Mouse (Mus musculus) right cerebral cortex, adult 2 months (tissue): Measurements from ENCODE around the gene Lsm6.
"Not testable (repeated sequence)": the region's sequence is repeated elsewhere in the genome, so short reads cannot be mapped to it uniquely, and the experiment has no call there.

Experiments
- DNase-seq, 2 experiments: peaks; one replicate each; pipeline ENCODE4 v3.0.0; 2021 to 2022; ENCODE audit warnings: low spot score in 2 of 2

Lsm6 gene

DNA sequence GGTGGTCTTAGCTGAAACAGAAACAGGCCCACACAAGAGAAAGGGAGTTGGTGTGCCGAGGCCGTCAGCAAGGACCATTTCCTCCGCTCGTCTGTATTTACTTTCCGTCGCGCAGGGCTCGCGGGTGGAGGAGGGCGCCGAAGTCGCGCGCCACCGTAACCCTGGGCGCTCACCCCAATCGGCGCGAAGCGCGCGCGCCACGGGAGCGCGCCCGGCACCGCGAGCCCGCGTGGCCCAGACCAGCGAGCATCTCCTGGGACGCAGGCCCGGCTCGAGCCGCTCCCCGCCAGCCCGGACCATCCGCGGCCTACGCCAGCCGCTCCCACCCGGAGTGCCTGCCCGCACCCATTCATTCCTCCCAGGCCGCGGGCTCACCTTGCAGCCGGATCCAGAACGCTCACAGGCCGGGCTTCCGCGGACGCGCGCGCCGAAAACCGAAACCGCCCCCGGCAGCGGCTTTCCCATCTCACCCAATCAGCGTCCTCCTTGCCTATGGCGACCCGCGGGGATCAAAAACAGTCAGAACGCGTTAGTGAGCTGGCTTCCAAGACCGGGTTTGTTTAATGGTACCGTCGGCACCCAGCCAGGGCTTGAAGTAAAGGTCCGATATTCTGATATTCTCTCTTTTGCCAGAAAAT, at the start of gene Lsm6:
TSS of gene Lsm6 (minus strand) at position 468 of the 638 bp plus-strand sequence.
- DNase-seq = peak; percentile 99 to 100

DNA sequence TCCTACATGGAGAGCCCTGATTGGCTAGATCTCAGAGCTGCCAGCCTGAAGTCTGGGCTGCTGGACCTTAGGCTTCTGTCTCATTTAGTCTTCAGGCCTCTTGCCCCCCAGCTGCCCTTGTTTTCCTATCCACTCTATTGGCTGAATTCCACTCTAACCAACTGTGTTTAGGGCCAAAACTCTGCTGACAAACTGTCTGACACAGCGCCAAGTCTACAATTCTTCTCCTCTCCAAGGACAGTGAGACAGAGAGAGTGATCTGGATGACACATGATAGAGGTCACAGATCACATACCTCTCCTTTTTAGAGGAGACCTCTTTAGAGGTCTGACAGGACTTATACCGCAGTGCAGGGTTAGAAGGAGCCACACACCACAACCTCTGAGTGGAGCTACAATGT, 46.1 kb upstream of the Lsm6 start:
- DNase-seq = no peak

DNA sequence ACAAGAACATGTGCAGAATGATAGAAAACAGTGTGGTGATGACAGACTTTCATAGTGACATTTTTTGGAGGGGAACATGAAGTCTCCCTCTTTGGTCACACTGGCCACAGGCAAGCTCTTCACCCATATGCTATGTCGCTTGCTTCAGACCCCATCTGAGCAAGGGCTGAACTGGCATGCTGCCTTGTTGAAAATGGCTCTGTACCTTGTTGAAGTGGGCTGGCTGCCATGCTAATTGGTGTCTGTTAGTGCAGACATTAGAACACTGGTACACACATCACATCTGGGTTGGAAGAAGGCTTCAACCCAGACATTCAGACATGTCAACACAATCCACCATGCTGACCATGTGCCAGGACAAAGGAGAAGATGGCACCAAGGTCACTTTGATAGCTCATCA, 42.1 kb upstream of the Lsm6 start:
- DNase-seq = no peak

DNA sequence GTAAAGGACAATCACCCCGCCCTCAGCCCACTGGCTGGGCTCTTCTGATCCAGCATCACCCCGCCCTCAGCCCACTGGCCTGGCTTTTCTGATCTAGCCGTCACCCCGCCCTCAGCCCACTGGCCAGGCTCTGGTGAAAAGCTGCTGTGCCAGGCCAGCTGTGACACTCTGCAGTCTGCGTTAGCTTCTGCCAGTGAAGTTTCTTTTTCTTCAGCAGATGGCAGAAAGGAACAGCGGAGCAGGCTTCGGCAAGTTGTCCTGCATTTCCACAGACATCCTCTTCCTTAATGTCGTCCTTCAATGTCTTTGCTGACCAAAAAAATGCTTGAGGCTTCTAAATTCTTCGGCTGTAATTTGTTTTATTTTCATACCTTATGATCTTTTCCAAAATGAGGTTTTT, 41.1 kb upstream of the Lsm6 start:
- DNase-seq = no peak

DNA sequence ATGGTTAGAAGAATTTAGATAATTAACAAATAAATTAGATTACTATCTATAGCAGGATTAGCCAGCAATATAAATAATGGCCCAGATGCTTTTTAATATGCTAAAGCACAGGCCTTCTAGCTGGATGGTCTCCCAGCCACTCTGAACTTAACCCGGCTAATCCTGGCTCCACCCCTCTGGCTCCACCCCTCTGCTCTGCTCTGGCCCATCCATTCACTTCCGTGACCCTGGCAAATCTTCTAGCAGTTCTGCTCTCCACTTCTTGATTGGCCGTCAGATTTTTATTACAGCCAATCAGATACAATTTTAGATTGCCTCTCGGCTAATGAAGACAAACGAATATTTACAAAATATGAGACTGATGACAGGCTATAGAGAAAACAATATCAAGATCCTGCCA, 39.8 kb upstream of the Lsm6 start:
- no peak for DNase-seq

DNA sequence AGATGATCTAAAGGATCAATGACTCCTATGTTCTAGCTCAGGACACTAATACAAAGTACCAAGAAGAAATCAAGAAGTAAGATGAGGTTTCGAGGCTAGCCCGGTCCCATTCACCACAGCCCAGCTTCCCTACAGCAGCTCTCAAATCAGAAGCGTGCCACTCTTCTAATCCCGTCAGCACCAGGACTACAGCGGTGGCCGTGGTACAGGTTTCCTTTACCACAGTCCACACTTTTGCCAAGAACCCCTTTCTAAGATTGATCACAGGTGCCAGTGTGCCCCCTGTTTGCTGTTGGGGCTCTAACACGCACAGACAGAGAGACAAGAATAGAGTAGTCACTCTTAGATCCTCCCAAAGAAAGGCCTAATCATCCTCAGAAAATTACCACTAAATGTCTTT, 36.5 kb upstream of the Lsm6 start:
- no peak for DNase-seq

DNA sequence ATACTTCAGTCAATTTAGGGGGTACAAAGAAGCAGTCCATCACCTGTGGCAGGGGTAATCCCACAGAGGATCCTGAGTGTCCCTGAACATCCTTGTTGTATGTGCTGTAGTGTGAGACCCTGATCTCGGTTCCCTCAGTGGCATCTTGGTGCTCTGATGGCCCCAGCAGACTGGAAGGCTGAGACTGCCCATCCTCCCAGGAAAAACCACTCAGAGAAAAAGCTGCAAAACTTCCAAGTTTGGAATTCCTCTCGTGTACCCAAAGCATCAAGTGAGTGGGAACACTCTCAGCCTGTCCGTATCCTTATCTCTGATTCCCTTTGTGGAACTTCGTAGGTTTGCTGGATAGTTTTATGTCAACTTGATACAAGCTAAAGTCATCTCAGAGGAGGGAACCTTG, 31.3 kb upstream of the Lsm6 start:
- no peak for DNase-seq

DNA sequence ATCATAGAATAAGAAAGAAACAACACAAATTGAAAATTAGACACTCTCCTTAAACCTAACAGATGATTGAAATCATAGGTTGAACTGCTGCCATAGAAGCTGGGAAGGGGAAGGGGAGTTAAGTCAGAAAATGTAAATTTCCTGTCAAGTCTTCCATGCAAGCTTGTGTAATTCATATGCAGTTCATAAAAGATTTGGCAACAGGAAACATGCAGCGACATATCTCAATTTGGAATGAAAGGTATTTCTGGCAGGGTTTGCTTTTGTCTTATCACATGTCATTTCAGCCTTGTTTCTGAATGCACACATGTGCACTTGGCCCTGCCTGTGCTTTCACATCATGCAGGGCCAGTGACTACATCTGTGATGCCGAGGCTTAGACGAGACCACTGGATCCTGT, 26.3 kb upstream of the Lsm6 start:
- DNase-seq = no peak

DNA sequence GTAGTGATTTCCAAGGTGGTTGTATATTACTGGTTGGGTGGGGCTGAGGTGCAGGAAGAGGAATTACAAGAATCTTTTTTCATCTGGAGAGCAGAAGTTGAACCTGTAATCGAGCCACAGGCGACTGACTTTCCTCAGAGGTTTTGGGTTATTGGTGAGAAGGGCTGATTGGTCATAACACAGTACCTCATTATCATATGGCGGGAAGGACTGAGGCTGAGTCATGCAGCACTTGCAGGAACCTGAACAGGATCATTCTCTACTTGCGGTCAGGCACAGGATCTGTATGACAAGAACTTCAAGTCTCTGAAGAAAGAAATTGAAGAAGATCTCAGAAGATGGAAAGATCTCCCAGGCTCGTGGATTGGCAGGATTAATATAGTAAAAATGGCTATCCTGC, 23.6 kb upstream of the Lsm6 start:
- no peak for DNase-seq

DNA sequence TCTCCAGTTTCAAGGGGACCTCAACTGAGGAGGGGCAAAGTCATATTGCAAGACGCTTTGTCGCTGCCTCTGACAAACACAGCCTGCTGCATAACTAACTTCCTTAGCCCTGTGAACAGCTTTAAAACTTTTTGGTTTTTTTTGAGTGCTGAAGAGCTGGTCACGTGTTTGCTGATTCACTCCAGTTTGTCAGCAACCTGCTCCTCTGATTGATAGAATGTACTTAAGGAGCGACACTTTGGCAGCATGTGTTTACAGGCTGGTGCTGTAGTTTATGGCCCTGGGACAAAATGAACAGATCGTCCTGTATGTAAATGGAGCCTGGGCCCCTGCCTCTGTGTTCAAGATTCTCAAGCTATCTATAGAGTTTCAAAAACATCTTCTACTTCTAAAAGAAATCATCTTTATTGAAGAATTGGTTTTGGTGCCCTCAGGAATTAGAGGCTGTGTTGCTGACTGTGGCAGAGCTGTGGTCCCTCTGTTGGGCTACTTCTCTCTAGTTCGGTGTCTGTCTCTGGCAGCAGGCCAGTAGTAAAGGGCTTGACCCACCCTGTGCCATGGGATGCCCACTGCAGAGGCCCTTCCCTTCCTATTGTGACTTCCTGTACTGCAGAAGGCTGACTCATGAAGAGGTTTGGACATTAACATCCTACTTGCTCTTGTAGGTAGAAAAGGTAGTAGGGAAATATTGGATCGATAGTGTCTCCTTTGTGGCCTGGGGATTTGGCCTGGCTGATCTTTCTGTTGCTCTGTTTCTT, 17.9 kb upstream of the Lsm6 start:
- no peak for DNase-seq

DNA sequence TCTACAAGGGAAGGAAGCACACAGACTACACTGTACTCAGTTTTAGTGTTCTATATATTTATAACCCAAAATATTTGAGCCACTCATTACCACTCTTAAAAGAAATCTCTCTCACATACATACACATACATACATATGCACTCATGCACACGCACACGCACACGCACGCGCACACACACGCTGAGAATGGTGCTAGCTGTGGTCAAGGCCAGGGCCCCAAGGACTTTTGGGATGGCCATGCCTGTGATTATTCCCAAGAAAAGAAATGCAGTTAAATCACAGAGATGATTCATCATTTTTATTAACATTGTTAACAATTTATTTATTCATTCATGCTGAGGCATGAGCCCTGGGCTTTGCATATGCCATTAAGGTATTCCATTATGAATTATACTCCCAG, 15.2 kb upstream of the Lsm6 start:
- DNase-seq = no peak

DNA sequence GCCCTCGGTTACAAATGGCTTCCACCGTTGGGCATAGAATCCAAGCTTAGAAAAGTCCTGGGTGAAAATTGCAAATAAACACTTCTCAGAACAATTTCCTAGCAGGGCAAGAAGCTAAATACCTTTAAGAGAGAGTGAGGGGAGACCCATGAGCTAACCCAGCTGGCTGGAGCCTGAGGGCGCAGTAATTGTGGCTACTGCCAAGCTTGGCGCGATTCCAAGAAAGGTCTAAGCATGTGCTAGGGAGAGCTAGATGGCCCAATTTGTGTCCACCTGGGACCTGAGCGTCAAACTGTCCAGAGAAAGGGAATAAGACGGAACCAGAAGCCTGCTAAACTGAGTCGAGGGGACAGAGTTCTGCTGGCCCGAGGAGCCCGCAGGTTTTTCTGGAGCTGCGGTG, 7.5 kb upstream of the Lsm6 start:
- no peak for DNase-seq

DNA sequence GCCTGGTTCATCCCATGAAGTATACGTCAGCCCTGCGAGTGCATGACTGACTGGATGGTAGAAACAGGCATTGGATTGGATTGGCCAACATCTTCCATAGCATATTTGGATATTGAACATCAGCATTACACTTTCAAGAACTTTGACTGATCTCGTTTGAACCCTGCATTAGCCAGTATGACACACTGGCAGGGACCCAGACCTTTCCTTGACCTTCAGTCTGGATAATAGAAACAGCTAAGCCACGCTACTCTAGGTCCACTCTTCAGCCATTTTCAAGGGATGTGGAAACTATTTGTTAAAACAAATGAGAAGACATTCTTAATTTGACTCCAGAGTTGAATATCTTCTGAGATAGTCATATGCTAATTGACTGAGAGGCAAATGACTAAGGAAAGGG, 3.6 kb upstream of the Lsm6 start:
- no peak for DNase-seq

DNA sequence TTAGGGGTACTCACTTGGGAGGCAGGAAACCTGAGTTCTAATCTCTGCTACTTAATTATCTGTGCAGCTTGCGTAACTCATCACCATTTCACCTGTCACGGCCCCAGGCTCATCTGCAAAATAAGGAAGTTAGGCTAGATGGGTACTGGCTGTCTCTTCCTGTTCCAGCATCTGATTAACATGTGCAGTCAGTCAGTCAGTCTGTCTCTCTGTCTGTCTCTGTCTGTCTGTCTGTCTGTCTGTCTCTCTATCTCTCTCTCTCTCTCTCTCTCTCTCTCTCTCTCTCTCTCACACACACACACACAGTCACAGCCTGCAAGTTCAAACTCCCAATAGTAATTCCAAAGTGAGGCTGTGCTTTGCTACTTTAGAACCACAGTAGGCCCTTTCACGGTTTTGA, 967 bp downstream of the Lsm6 start:
- DNase-seq = not testable (repeated sequence)

DNA sequence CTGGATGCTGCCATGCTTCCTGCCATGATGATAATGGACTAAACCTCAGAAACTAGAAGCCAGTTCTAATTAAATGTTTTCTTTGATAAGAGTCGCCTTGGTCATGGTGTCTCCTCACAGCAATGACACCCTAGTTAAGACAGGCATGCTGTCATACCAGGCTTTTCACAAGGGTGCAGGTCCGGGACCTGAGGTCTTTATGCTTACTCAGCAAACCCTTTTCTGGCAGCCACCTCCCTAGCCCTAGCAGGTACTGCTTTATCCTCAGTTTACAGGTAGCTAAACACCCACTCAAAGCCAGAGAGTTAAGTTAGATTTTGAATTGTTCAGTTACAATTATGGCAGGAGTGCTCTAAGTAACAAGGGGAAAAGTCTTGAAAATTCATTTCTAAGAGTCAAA, 6.2 kb downstream of the Lsm6 start:
- no peak for DNase-seq

DNA sequence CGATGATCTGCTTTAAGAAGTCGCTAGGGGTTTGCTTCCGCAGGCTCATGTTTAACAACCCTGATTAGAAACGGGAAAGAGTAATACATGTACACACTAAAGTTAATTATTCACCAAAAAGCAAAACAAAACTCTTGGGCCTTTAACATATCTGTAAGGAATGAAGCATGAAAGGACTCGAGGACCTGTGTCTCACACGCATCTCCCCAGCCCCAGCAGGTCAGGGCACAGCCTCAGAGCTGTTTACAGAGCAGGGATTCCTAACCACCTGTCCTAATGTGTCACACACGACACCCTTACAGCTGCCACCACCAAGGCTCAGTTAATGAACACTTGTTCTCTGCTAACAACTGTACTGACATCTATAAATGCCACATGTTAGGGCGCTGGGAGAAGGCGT, 7.9 kb downstream of the Lsm6 start:
- DNase-seq = no peak

DNA sequence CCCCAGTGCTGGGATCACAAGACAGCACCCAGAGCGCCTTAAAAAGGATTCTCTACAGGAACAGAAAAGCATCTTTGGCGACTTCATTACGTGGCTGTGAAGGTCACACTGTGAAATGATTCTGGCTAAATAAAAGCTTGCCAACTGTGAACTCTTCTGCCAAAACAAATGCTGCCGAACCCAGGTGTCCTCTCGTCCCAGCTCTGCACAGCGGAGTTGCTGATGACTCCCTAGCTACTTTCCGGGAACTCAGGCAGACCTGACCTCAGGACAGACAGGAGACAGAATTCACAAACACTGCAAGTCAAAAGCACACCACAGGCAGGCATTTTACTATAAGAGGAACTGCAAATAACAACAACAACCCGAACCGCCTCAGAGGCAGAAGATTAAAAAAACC, 8.5 kb downstream of the Lsm6 start:
- no peak for DNase-seq

DNA sequence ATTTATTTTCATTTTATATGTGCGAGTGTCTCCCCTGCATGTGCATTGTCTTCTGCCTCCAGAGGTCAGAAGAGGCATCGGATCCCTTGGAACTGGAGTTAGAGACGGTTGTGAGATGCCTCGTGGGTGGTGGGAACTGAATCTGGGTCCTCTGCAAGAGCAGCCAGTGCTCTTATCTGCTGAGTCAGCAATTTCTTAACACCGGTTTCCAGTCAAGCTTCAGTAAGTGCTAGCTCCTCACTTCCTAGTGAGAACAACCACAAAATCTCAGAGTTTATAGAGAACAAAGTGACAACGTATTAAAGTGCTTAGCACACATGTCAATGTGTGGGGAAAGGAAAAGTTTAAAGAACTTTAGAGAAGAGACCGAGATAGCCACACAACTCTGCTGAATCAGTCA, 9.2 kb downstream of the Lsm6 start:
- no peak for DNase-seq

DNA sequence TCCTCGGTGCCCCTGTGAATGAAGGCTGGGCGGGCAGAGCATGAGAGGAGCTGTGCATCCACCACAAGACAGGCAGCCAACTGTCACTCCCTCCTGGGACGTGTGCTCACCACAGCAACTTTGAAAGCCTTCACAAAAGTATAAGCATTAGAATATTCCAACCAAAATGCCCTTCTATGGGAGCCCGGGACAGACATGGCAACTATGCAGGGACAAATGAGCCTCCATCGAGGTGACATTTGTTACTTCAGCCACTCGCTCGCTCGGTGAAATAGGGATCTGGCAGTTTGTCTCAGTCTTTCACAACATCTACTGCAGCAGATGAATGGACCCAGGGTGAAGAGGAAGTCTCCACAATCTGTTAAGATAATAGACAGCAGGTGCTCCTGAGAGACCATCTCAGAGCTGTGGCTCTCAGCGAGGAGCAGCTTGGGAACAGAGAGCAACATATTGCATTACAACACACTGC, 10.7 kb downstream of the Lsm6 start:
- DNase-seq = no peak

DNA sequence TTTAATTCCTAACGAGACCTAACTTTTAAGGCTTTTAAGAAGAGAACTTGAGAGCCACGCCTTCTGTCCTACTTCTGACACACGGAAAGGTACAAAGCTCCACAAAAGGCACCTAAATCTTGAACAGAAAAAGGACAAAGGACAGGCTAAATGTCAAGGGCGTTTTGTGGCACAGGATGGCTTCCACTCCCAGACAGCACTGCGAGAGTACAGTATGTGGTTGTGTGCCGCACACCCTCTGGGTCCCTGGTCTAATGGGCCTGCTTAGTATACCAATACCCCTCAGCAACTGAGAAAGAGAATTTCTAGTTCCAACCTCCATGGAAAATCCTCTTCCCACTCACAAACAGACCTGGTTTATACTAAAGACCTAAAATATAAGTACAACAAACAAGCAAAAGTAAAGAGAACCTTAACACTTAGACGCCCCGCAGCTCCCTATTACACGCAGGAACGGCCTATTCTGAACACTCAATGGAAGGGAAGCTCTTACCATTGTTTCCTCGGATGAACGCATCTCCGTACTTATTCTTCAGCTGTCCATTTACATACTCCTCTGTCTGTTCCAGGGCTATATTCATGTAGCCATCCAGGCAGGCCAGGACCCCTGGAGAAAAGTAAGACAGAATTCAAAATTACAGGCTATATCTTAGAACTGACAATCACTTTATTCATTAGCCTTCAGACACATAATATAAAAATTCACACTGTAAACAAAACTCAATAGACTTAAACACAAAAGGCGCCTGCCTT, 11.3 kb downstream of the Lsm6 start:
- DNase-seq = no peak

DNA sequence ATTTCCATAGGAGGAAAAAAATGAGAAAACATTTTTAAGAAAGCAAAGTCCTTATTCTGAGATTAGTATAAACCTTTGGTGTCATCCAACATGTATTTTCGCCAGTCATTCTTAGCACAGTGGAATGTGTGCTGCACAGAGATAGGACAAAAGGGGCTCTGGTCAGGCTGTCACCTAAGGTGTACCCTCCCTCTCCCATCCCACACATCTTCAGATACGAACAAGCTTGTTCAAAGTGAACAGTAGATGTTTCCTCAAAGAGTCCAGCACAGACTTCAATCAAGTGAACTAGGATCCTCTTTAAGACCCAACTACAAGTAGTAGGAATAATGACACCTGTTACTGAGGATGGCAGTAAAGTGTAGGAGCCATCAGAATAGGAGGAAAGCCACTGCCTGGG, 12.1 kb downstream of the Lsm6 start:
- no peak for DNase-seq

DNA sequence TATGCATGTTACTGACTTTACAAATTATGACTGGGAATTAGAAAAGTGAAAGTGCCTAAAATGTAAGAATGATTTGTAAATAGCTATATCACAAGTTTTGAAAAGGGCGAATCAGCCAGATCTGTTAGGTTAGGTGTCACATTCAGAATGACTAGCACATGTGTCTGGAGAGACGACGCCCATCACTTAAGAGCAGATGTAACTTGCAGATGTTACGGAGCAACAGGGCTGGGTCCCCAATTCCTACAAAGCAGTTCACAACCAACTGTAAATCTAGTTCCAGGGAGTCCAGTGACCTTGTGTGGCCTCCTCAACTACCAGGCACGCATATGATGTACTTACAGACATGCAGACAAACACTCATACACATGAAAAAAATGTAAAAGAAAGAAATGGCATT, 12.5 kb downstream of the Lsm6 start:
- no peak for DNase-seq

DNA sequence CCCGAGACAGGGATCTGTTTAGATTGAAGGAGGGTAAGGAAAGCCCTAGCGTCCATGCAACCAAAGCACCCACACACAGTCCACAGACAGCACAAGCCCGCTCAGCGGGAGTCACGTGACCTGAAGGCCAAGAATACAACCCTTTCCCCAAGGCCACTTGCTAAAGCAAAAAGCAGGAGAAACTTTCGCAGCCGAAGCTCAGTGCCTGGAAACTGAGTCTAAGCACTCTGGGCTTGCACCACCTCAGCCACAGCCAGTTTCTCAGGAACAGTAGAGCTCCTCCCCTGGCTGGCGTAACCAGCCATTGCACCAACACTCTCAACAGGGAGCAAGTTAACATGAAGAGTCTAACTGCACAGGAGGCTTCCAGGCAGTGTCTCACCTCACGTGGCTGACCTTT, 13.7 kb downstream of the Lsm6 start:
- DNase-seq = no peak
